Mouse (Mus musculus) myocyte (in vitro differentiated cells): ENCODE data around the gene Pde8b.

Experiments used
- CEBPB ChIP-seq: IDR thresholded peaks from 2 replicates; pipeline ENCODE4 v1.6.1; 2011; ENCODE audit warnings: mild to moderate bottlenecking, moderate library complexity; ENCODE audit not compliant: poor library complexity, insufficient read depth, severe bottlenecking
- E2F4 ChIP-seq: IDR thresholded peaks from one replicate; pipeline ENCODE4 v1.6.1; 2011; ENCODE audit warnings: mild to moderate bottlenecking, control low read depth, moderate library complexity; ENCODE audit not compliant: insufficient read depth
- MAX ChIP-seq: IDR thresholded peaks from one replicate; pipeline ENCODE4 v1.6.1; 2011; ENCODE audit warnings: low read depth, mild to moderate bottlenecking, control low read depth
- MYOD1 ChIP-seq, 3 experiments: IDR thresholded peaks; one replicate each; pipeline ENCODE4 v1.6.1; 2011; ENCODE audit warnings: control low read depth in 2 of 3, low read depth in 2 of 3, mild to moderate bottlenecking in 2 of 3, moderate library complexity in 1 of 3; ENCODE audit not compliant: insufficient read length in 2 of 3, control insufficient read depth in 1 of 3
- MYOG ChIP-seq, 3 experiments: IDR thresholded peaks; one replicate each; pipeline ENCODE4 v1.6.1; 2011; ENCODE audit warnings: control low read depth in 2 of 3, low read depth in 2 of 3, mild to moderate bottlenecking in 2 of 3; ENCODE audit not compliant: insufficient read length in 2 of 3, control insufficient read depth in 1 of 3, insufficient read depth in 1 of 3
- POLR2A ChIP-seq: IDR thresholded peaks from one replicate; pipeline ENCODE4 v1.6.1; 2011; ENCODE audit warnings: low read depth, mild to moderate bottlenecking, control low read depth, moderate library complexity; ENCODE audit not compliant: insufficient read length
- POLR2AphosphoS2 ChIP-seq: IDR thresholded peaks from one replicate; pipeline ENCODE4 v1.6.1; 2011; ENCODE audit warnings: low read depth, control low read depth; ENCODE audit not compliant: insufficient read length
- REST ChIP-seq: IDR thresholded peaks from one replicate; pipeline ENCODE4 v1.6.1; 2011; ENCODE audit warnings: mild to moderate bottlenecking, control low read depth, moderate library complexity; ENCODE audit not compliant: insufficient read depth, insufficient read length
- SRF ChIP-seq: IDR thresholded peaks from one replicate; pipeline ENCODE4 v1.6.1; 2011; ENCODE audit warnings: low read depth; ENCODE audit not compliant: control insufficient read depth, insufficient read length
- TCF12 ChIP-seq: IDR thresholded peaks from one replicate; pipeline ENCODE4 v1.6.1; 2011; ENCODE audit warnings: mild to moderate bottlenecking, control low read depth; ENCODE audit not compliant: poor library complexity, insufficient read depth, severe bottlenecking
- TCF3 ChIP-seq: IDR thresholded peaks from one replicate; pipeline ENCODE4 v1.6.1; 2011; ENCODE audit warnings: low read depth, control low read depth; ENCODE audit not compliant: insufficient read length
- USF1 ChIP-seq: IDR thresholded peaks from one replicate; pipeline ENCODE4 v1.6.1; 2011; ENCODE audit warnings: low read depth, mild to moderate bottlenecking, control low read depth, moderate library complexity

DNA sequence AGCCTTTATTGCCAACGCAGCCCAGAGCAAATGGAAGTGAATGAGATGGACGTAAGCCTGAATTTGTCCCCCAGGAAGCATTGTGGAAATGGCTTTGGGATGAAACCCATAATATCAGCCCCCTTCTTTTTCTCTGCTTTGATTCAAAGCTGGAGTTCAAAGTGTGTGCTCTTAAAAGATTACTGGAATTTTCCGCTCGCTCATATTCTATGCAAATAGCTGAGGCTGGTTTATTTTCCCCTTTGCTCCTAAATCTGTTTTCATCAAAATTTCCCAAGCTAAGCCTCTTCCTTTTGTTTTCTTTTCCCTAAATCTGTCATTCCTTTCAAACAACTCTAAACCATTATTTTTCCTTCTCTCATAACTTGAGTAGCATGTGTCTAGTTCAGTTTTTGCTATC is 129.6 kb downstream of the Pde8b start:
- TF ChIP-seq TCF3 (no peak), POLR2A (no peak), USF1 (no peak), E2F4 (no peak), MYOD1 (IDR thresholded peaks at IDR 0.05; ENCODE audit: control insufficient read depth in 1 of 3, insufficient read length in 2 of 3, low read depth in 2 of 3) (no peak), POLR2AphosphoS2 (no peak), CEBPB (no peak), MAX (no peak), REST (no peak), TCF12 (no peak), SRF (no peak), MYOG (IDR thresholded peaks at IDR 0.05; ENCODE audit: control insufficient read depth in 1 of 3, insufficient read depth in 1 of 3, insufficient read length in 2 of 3, low read depth in 2 of 3) (no peak)
